Mouse (Mus musculus): ENCODE results near the gene Bri3.

The Bri3 gene

GRCm38 (mm10) chr5:144446475-144447225 lies 202.4 kb downstream of the Bri3 start:
- DNase-seq = no peak

- DNase-seq = no peak
These were observed 203.0 kb downstream of the Bri3 start for GRCm38 (mm10) chr5:144447226-144447616.

GRCm38 (mm10) chr5:144447975-144448374 lies 203.7 kb downstream of the Bri3 start:
- DNase-seq = no peak

GRCm38 (mm10) chr5:144452776-144453455 lies 208.7 kb downstream of the Bri3 start:
- DNase-seq = no peak

- DNase-seq = peak; percentile 20
These were observed 213.5 kb downstream of the Bri3 start for GRCm38 (mm10) chr5:144457623-144458287.

- peak; percentile 11 for DNase-seq
These were observed 222.8 kb downstream of the Bri3 start for GRCm38 (mm10) chr5:144466987-144467386.

- no peak for DNase-seq
These were observed 228.8 kb downstream of the Bri3 start for GRCm38 (mm10) chr5:144473056-144473455.

- DNase-seq = peak; percentile 7
These were observed 235.5 kb downstream of the Bri3 start for GRCm38 (mm10) chr5:144479677-144480171.

GRCm38 (mm10) chr5:144483659-144484375 lies 239.6 kb downstream of the Bri3 start:
- no peak for DNase-seq

GRCm38 (mm10) chr5:144491308-144491707 lies 247.1 kb downstream of the Bri3 start:
- DNase-seq = peak; percentile 51

All from kidney, postnatal 10 days (tissue).